Mouse (Mus musculus) ovary, adult 18-20 months (tissue): ENCODE measurements at regions not wholly inside any gene's neighbourhood (a gene's known extent, or its start where the extent isn't known, plus 50 kb on each side); places are given as distances from the start of the nearest gene placed in this dataset.
"Not testable (repeated sequence)": the region's sequence is repeated elsewhere in the genome, so short reads cannot be mapped to it uniquely, and the experiment has no call there.

Experiments
- DNase-seq: peaks from one replicate; pipeline ENCODE4 v3.0.0; 2022; ENCODE audit warnings: low spot score, mixed read lengths

- no peak for DNase-seq
These were observed 163.3 kb upstream of the Hsf2 start for GRCm38 (mm10) chr10:57322717-57323424.

DNA sequence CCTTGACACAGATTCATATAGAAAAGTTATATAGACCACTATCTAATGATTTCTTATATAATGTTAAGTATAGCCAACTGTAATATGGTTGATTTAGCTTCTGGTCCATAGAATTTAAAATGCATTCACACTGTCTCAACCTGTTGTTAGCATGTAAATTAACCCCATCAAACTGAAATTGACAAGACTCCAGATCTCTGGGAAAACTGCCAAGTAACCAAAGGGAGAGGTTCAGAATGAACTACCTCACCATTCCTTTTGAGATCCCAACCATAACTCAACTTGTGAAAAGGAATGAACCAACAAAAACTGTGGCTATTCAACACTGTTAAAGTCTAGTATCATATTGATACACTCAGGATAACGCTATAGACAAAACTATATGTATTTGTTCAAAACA lies 162.0 kb upstream of the Hsf2 start:
- DNase-seq: no peak

DNA sequence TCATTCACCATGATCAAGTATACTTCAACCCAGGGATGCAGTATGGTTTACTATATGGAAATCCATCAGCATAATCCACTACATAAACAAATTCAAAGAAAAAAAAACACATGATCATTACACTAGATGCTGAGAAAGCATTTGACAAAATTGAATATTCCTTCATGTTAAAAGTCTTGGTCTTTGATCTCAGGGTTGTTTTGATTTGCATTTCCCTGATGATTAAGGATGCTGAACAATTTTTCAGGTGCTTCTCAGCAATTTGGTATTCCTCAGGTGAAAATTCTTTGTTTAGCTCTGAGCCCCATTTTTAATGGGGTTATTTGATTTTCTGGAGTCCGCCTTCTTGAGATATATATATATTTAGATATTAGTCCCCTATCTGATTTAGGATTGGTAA lies 123.4 kb upstream of the Hsf2 start:
- DNase-seq: not testable (repeated sequence)
